Mouse (Mus musculus) myocyte (in vitro differentiated cells): ENCODE measurements around the gene Syt1.

ENCODE experiments used
- CEBPB ChIP-seq: IDR thresholded peaks from 2 replicates; pipeline ENCODE4 v1.6.1; 2011; ENCODE audit warnings: mild to moderate bottlenecking, moderate library complexity; ENCODE audit not compliant: poor library complexity, insufficient read depth, severe bottlenecking
- MAX ChIP-seq: IDR thresholded peaks from one replicate; pipeline ENCODE4 v1.6.1; 2011; ENCODE audit warnings: low read depth, mild to moderate bottlenecking, control low read depth
- USF1 ChIP-seq: IDR thresholded peaks from one replicate; pipeline ENCODE4 v1.6.1; 2011; ENCODE audit warnings: low read depth, mild to moderate bottlenecking, control low read depth, moderate library complexity

DNA sequence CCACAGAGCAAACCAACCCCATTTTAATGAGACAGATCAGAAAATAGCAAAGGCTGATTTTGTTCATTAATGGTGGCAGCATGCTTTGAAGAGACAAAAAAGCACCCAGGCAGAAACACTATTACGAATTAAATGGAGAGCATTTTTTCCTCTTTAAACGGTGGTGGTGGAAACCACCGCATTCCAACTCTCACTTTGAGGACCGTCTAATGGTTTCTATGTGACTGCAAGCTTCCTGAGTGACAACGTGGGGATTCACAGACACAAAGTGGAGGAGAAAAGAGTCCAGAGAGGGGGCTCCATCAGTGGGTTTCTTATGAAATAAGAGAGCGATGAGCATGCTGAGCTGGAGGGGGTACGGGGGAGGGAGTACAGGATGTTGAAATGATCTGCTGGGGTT lies 496.1 kb downstream of the Syt1 start:
- no peak for TF ChIP-seq CEBPB
- no peak for TF ChIP-seq MAX
- TF ChIP-seq USF1, result no peak
